Mouse (Mus musculus) ovary, postnatal 10 days (tissue): ENCODE measurements around the gene Rnf225.
"Not testable (repeated sequence)": the region's sequence is repeated elsewhere in the genome, so short reads cannot be mapped to it uniquely, and the experiment has no call there.

Source experiments
- DNase-seq: peaks from one replicate; pipeline ENCODE4 v3.0.0; 2022; ENCODE audit warnings: low spot score

The Rnf225 gene

GRCm38 (mm10) chr7:12927191-12927680 is at the start of gene Rnf225:
Gene Rnf225 (plus strand): TSS chr7:12927416.
- DNase-seq: peak; percentile 16

- DNase-seq: no peak
Measured at GRCm38 (mm10) chr7:12880036-12880435, 47.2 kb upstream of the Rnf225 start.

- DNase-seq: not testable (repeated sequence)
Measured at GRCm38 (mm10) chr7:12880497-12880896, 46.7 kb upstream of the Rnf225 start.

- peak; percentile 87 for DNase-seq
Measured at GRCm38 (mm10) chr7:12880911-12881660, 46.1 kb upstream of the Rnf225 start, which contains the start of gene Zfp128. Gene Zfp128 (plus strand): TSS chr7:12881177.

- no peak for DNase-seq
Measured at GRCm38 (mm10) chr7:12886563-12887266, 40.5 kb upstream of the Rnf225 start.

- no peak for DNase-seq
Measured at GRCm38 (mm10) chr7:12887585-12887984, 39.6 kb upstream of the Rnf225 start.

GRCm38 (mm10) chr7:12890928-12891327 is 36.3 kb upstream of the Rnf225 start:
- DNase-seq: no peak

GRCm38 (mm10) chr7:12891334-12891733 is 35.9 kb upstream of the Rnf225 start:
- DNase-seq: no peak

- DNase-seq: peak; percentile 74
Measured at GRCm38 (mm10) chr7:12897655-12898410, 29.4 kb upstream of the Rnf225 start, which contains the start of gene Zscan22. Gene Zscan22 (plus strand): TSS chr7:12897815.

- no peak for DNase-seq
Measured at GRCm38 (mm10) chr7:12901517-12901916, 25.7 kb upstream of the Rnf225 start.

GRCm38 (mm10) chr7:12903623-12904022 is 23.6 kb upstream of the Rnf225 start:
- DNase-seq: no peak

GRCm38 (mm10) chr7:12905146-12905545 is 22.1 kb upstream of the Rnf225 start:
- no peak for DNase-seq

- DNase-seq: peak; percentile 39
Measured at GRCm38 (mm10) chr7:12909498-12909962, 17.7 kb upstream of the Rnf225 start.

- DNase-seq: peak; percentile 57
Measured at GRCm38 (mm10) chr7:12910181-12910668, 17.0 kb upstream of the Rnf225 start.

- no peak for DNase-seq
Measured at GRCm38 (mm10) chr7:12913556-12913955, 13.7 kb upstream of the Rnf225 start.

GRCm38 (mm10) chr7:12920495-12920894 is 6.7 kb upstream of the Rnf225 start:
- not testable (repeated sequence) for DNase-seq

- DNase-seq: no peak
Measured at GRCm38 (mm10) chr7:12921318-12921704, 5.9 kb upstream of the Rnf225 start.

GRCm38 (mm10) chr7:12921705-12922465 is 5.3 kb upstream of the Rnf225 start, which contains the start of gene Rps5:
Gene Rps5 (plus strand): TSS chr7:12922290.
- peak; percentile 96 for DNase-seq

GRCm38 (mm10) chr7:12922729-12923128 is 4.5 kb upstream of the Rnf225 start:
- no peak for DNase-seq

- no peak for DNase-seq
Measured at GRCm38 (mm10) chr7:12926316-12926715, 900 bp upstream of the Rnf225 start.
